Mouse (Mus musculus): ENCODE results near the gene Togaram1.

DNA sequence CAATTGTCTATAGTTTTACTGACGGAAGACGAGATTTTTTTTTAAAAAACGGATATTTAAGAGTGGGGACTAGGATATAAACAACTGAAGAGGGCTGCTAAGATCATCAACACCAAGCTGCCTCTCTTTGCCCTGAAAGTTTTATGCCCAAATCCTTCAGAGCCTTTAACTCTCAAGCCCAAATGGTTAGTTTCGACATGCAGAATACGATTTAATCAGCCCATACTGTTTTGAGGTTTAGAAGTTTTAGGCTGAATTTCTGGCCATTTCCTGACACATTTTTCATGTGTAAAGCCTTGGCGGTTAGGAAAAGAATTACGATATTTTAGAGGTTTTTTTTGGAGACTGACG, 70.2 kb downstream of the Togaram1 start:
- no peak for TF ChIP-seq POLR2A (IDR thresholded peaks at IDR 0.05; ENCODE audit: insufficient read length, low read depth)
- no peak for TF ChIP-seq MAX (IDR thresholded peaks at IDR 0.05; ENCODE audit: low read depth)
- TF ChIP-seq TCF3 (IDR thresholded peaks at IDR 0.05; ENCODE audit: insufficient read length, low read depth) = no peak
- no peak for TF ChIP-seq POLR2AphosphoS2 (IDR thresholded peaks at IDR 0.05; ENCODE audit: insufficient read length, low read depth)
- TF ChIP-seq E2F4 (IDR thresholded peaks at IDR 0.05; ENCODE audit: insufficient read depth) = no peak
- no peak for TF ChIP-seq USF1 (IDR thresholded peaks at IDR 0.05; ENCODE audit: low read depth)
- TF ChIP-seq TCF12 (IDR thresholded peaks at IDR 0.05; ENCODE audit: insufficient read depth, poor library complexity, severe bottlenecking) = no peak
